Mouse (Mus musculus) neural tube, embryonic 13.5 days (tissue): ENCODE measurements around the gene Baiap2l2. TPM values are rescaled to one million over a fixed set of nuclear protein-coding genes. Genes with fewer than 3 reads are reported as not detected.
A peak's percentile ranks its signal among the peaks of the same experiment; 100 is the strongest.

Source experiments
- ATAC-seq: fragments of 200-750 bp; cut with Nextera tagmentation; 2 replicates; pipeline ENCODE4 v1.8.0; 2017; ENCODE audit warnings: low read depth, mild to moderate bottlenecking, moderate TSS enrichment, moderate library complexity
- H3K27ac ChIP-seq: fragments of 300-500 bp; sonication (generic); replicated peaks from 2 replicates; pipeline ENCODE4 v1.5.1; 2015; ENCODE audit warnings: moderate library complexity, mild to moderate bottlenecking, inconsistent platforms
- H3K27me3 ChIP-seq: fragments of 300-500 bp; sonication (generic); 2 replicates; pipeline ENCODE4 v1.6.1; 2015; ENCODE audit warnings: mild to moderate bottlenecking, inconsistent platforms
- H3K36me3 ChIP-seq: fragments of 300-500 bp; sonication (generic); 2 replicates; pipeline ENCODE4 v1.6.1; 2015; ENCODE audit warnings: mild to moderate bottlenecking, inconsistent platforms
- H3K4me1 ChIP-seq: fragments of 300-500 bp; sonication (generic); replicated peaks from 2 replicates; pipeline ENCODE4 v1.6.1; 2015; ENCODE audit warnings: inconsistent platforms
- H3K4me2 ChIP-seq: fragments of 300-500 bp; sonication (generic); 2 replicates; pipeline ENCODE4 v1.6.1; 2015; ENCODE audit warnings: inconsistent platforms, mild to moderate bottlenecking, moderate library complexity
- H3K4me3 ChIP-seq: fragments of 300-500 bp; sonication (generic); 2 replicates; pipeline ENCODE4 v1.5.1; 2015; ENCODE audit warnings: mild to moderate bottlenecking, inconsistent platforms
- H3K9ac ChIP-seq: fragments of 300-500 bp; sonication (generic); 2 replicates; pipeline ENCODE4 v1.6.1; 2015; ENCODE audit warnings: moderate library complexity, mild to moderate bottlenecking, inconsistent platforms
- H3K9me3 ChIP-seq: fragments of 300-500 bp; sonication (generic); 2 replicates; pipeline ENCODE4 v1.6.1; 2016; ENCODE audit warnings: inconsistent platforms
- WGBS: fragments of 180-500 bp; shearing (Covaris S2); methylation state at CpG from one replicate; pipeline ENCODE4 v1.1.7; 2015; 5-methylcytosine and 5-hydroxymethylcytosine counted together
- polyA plus RNA-seq: library from polyadenylated mRNA; unstranded; fragments of >200 nt; fragmentation: Nextera tagmentation; extraction: Ambion mirVana; gene quantifications from 2 replicates; pipeline ENCODE4 v1.2.1, GENCODE M21; 2015

The Baiap2l2 gene
- polyA plus RNA-seq: 2.7 TPM in 2 replicates

DNA sequence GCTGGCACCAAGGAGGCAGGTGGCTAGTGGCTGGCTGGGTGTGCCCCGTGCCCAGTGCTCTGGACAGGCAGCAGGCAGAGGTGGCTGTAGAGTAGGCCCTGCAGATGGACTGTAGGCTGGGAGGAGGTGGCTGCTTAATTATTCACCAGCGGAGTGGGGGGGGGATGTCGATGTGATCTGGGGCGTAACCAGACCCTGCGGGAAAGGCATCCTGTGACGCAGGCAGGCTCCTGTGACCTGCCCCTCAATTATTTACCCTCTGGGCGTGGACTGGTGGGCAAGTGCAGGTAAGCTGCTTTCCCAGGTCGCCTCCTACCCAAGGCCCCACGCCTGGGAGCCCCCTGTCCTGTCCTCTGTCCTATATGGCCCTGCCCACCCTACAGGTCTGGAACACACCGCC, at the start of gene Baiap2l2:
Gene Baiap2l2 (minus strand): TSS at position 139 of the 400 bp plus-strand sequence.
- no peak for ATAC-seq
- WGBS: 75% methylated on average over 10 of the region's 10 CpGs

DNA sequence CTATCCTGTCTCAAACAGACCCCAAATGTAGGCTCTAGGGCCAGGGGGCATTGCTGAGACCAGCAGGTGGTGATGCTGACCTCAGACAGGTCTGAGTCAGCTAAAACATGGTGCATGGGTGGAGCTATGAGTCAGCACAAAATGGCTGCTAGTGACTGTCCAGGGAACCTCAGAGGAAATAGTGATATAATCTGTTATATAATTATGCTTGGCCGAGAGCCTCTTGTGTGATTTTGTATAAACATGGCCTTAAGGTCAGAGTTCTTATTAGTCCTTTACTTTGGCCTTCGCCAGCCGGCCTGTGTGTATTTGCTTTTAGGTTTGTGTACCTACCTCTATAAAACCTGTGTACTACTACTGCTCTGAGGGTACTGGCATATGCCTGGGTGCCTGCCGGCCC, 48.1 kb upstream of the Baiap2l2 start:
- no peaks in the 10 kb centered on the region for H3K9me3 ChIP-seq
- no peaks in the 10 kb centered on the region; the same call in 1 of the 2 replicates for H3K4me1 ChIP-seq
- no peak overlapping the region for H3K4me3 ChIP-seq
- no peak overlapping the region for H3K27ac ChIP-seq
- no peaks in the 10 kb centered on the region for H3K27me3 ChIP-seq
- no peak for ATAC-seq
- no peaks in the 10 kb centered on the region for H3K36me3 ChIP-seq
- H3K4me2 ChIP-seq: no peak overlapping the region
- WGBS: 82% methylated on average over 4 of the region's 4 CpGs
- H3K9ac ChIP-seq: no peak overlapping the region

More for the DNA sequence above, at the start of gene Baiap2l2:
- no peak within 1 kb of the TSS for H3K4me3 ChIP-seq
- no peak within 1 kb of the TSS for H3K27ac ChIP-seq
- H3K4me2 ChIP-seq: no peak within 1 kb of the TSS
- no peaks in the 10 kb centered on the region for H3K27me3 ChIP-seq
- H3K9me3 ChIP-seq: no peaks in the 10 kb centered on the region
- H3K4me1 ChIP-seq: no peaks in the 10 kb centered on the region
- no peak within 1 kb of the TSS for H3K9ac ChIP-seq
- H3K36me3 ChIP-seq: peaks cover 29% of the 10 kb centered on the region

GRCm38 (mm10) chr15:79330521-79330920, 45.2 kb upstream of the Baiap2l2 start:
- no peaks in the 10 kb centered on the region for H3K27me3 ChIP-seq
- H3K4me2 ChIP-seq: no peak overlapping the region
- no peak overlapping the region for H3K9ac ChIP-seq
- H3K4me3 ChIP-seq: no peak overlapping the region
- no peaks in the 10 kb centered on the region for H3K9me3 ChIP-seq
- no peak for ATAC-seq
- H3K4me1 ChIP-seq: peaks cover 21% of the 10 kb centered on the region
- no peak overlapping the region for H3K27ac ChIP-seq
- H3K36me3 ChIP-seq: no peaks in the 10 kb centered on the region
- WGBS: 77% methylated on average over 4 of the region's 4 CpGs

- H3K36me3 ChIP-seq: no peaks in the 10 kb centered on the region
- ATAC-seq: no peak
- H3K4me2 ChIP-seq: no peak overlapping the region
- no peak overlapping the region for H3K9ac ChIP-seq
- no peaks in the 10 kb centered on the region for H3K9me3 ChIP-seq
- H3K4me1 ChIP-seq: peaks cover 26% of the 10 kb centered on the region
- H3K27me3 ChIP-seq: no peaks in the 10 kb centered on the region
- H3K4me3 ChIP-seq: no peak overlapping the region
- no peak overlapping the region for H3K27ac ChIP-seq
- 89% methylated on average over 6 of the region's 6 CpGs for WGBS
Measured at GRCm38 (mm10) chr15:79329979-79330363, 44.6 kb upstream of the Baiap2l2 start.

- no peak overlapping the region for H3K4me2 ChIP-seq
- H3K27ac ChIP-seq: no peak overlapping the region
- no peaks in the 10 kb centered on the region for H3K36me3 ChIP-seq
- H3K4me1 ChIP-seq: peaks cover 28% of the 10 kb centered on the region
- 97% methylated on average over 6 of the region's 6 CpGs for WGBS
- H3K4me3 ChIP-seq: no peak overlapping the region
- H3K27me3 ChIP-seq: no peaks in the 10 kb centered on the region
- ATAC-seq: no peak
- H3K9ac ChIP-seq: no peak overlapping the region
- no peaks in the 10 kb centered on the region for H3K9me3 ChIP-seq
Measured at GRCm38 (mm10) chr15:79329346-79329978, 44.1 kb upstream of the Baiap2l2 start.

- Histone ChIP-seq H3K9ac (no peak overlapping the region), H3K4me2 (peak overlapping the region; percentile 79), H3K4me3 (no peak overlapping the region), H3K4me1 (peaks cover 28% of the 10 kb centered on the region), H3K27ac (no peak overlapping the region), H3K36me3 (no peaks in the 10 kb centered on the region), H3K27me3 (no peaks in the 10 kb centered on the region), H3K9me3 (no peaks in the 10 kb centered on the region)
- 98% methylated on average over 4 of the region's 4 CpGs for WGBS
- ATAC-seq: no peak
Measured at GRCm38 (mm10) chr15:79328939-79329275, 43.6 kb upstream of the Baiap2l2 start.

GRCm38 (mm10) chr15:79328058-79328938, 43.0 kb upstream of the Baiap2l2 start, which contains the start of gene Pla2g6:
TSS of gene Pla2g6 (minus strand) at chr15:79328390.
- peak; percentile 96 for ATAC-seq
- H3K27ac ChIP-seq: peak within 1 kb of the TSS; percentile 92
- peaks cover 28% of the 10 kb centered on the region for H3K4me1 ChIP-seq
- H3K36me3 ChIP-seq: no peaks in the 10 kb centered on the region
- WGBS: 5% methylated on average over 46 of the region's 46 CpGs
- no peaks in the 10 kb centered on the region for H3K27me3 ChIP-seq
- H3K9ac ChIP-seq: peak within 1 kb of the TSS; percentile 79
- no peaks in the 10 kb centered on the region for H3K9me3 ChIP-seq
- peak within 1 kb of the TSS; percentile 79 for H3K4me2 ChIP-seq
- peak within 1 kb of the TSS; percentile 57 for H3K4me3 ChIP-seq

DNA sequence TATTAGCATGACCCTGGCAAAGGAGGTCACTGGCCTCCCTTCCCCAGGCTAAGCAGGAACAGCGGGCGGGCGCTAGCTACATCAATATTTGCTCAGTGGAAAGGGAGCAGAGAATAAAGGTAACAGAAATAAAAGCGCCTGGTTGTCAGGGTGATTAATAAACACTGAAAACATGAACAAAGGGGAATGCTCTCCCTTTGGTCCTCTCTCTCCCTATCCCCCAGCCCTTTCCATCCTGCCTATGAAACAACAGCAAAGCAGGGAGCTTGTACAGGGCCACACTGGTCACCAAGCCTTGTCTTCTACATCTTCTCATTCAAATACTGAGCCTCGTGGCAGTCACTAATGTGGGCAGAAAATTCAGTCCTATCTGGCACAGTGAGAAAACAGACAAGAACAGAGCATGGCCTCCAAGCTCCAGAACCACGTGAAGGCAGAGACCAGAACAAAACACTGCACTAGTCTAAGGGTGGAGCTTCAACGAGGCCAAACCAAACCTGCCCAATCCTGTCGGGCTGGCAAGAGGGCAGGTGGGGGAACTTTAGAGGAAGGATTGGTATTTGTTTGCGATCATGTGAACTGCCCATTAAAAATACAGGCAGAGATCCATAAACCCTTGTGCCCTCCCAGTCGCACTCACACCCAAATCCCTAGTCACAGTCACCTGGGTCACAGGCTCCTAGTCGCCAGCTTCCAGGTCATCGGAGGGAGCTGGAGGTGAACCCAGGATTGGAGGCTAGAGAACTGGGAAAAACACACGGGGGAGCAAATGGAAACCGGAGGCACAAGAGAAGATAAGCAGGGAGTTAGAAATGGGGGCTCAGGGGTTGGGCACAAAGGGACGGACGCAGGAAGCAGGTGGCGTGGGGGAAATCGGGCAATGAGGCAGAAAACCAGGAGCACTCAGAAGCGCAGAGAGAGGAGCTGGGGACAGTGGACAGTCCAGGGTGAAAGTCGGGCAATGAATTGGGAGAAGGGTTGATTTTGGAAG, 41.9 kb upstream of the Baiap2l2 start:
- peak; percentile 34 for ATAC-seq
- H3K9me3 ChIP-seq: no peaks in the 10 kb centered on the region
- H3K4me3 ChIP-seq: peak overlapping the region; percentile 57
- H3K36me3 ChIP-seq: no peaks in the 10 kb centered on the region
- peak overlapping the region; percentile 79 for H3K4me2 ChIP-seq
- H3K27ac ChIP-seq: peak overlapping the region; percentile 92
- peaks cover 28% of the 10 kb centered on the region for H3K4me1 ChIP-seq
- 5% methylated on average over 20 of the region's 20 CpGs for WGBS
- no peaks in the 10 kb centered on the region for H3K27me3 ChIP-seq
- H3K9ac ChIP-seq: peak overlapping the region; percentile 79

DNA sequence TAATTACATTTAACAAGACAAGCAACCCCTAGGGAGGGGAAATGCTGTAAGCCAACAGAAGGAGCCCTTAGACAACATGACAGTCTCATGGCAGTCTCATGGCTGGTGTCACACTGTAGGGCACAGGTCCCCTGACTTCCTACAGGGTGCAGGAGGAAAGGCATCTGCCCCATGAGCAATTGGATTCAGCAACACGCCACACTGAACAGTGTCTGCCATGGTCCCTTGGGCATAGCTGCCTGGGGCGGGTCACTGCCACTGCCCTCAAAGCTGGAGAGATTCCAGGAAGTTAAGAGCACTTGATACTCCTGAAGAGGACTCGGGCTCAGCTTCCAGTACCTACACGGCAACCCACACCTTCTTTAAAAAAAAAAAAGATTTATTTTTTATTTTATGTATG, 40.9 kb upstream of the Baiap2l2 start:
- 60% methylated on average over 4 of the region's 4 CpGs for WGBS
- Histone ChIP-seq H3K4me1 (peaks cover 28% of the 10 kb centered on the region), H3K4me2 (peak overlapping the region; percentile 79; the same call in 1 of the 2 replicates), H3K4me3 (0 out of 2 replicates have a peak overlapping the region, but pooled peaks have one; percentile 57), H3K27ac (peak overlapping the region; percentile 92), H3K9me3 (no peaks in the 10 kb centered on the region), H3K27me3 (no peaks in the 10 kb centered on the region), H3K36me3 (no peaks in the 10 kb centered on the region), H3K9ac (no peak overlapping the region; the same call in 1 of the 2 replicates)
- ATAC-seq: no peak

DNA sequence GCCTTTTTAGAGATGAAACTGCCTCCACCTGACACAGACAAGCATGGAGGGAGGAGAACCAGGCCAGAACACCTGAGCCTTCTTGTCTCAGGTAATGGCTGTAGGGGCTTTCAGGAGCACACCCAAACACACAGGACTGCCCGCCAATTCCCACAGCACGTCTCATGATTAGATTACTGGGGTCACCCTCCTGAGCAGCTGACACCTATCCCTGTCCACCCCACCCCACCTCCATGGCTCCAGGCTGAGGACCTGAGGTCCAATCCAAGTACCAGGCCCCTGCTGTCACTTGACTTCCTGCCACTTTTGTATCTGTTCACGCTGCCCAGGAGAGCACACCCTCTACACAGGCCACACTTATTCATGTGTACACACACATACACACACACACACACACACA, 40.4 kb upstream of the Baiap2l2 start:
- no peaks in the 10 kb centered on the region for H3K36me3 ChIP-seq
- H3K4me2 ChIP-seq: 0 out of 2 replicates have a peak overlapping the region, but pooled peaks have one; percentile 79
- H3K9me3 ChIP-seq: no peaks in the 10 kb centered on the region
- peak overlapping the region; percentile 45; the same call in 1 of the 2 replicates for H3K9ac ChIP-seq
- 80% methylated on average over 3 of the region's 3 CpGs for WGBS
- no peak overlapping the region for H3K4me3 ChIP-seq
- peak overlapping the region; percentile 38; the same call in 1 of the 2 replicates for H3K27ac ChIP-seq
- peaks cover 28% of the 10 kb centered on the region for H3K4me1 ChIP-seq
- no peaks in the 10 kb centered on the region for H3K27me3 ChIP-seq
- ATAC-seq: no peak

DNA sequence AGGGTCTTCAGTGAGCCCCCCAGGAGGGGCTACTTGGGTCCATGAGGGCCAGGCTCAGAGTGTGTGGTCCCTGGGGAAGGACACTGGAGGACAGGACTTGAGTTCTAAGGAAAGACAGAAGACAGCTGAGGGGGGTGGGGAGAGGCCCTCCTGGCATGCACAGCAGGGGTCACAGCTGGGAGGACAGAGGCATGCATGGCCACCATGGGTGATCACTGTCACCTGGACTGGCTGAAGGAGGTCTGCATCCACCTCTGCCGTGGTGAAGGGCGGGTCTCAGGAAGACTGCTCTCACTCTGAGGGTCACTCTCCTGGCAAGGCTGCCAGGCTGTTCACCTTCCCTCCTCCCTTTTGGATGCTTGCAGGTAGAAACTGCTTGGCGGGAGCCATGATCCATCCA, 39.0 kb upstream of the Baiap2l2 start:
- Histone ChIP-seq H3K27me3 (no peaks in the 10 kb centered on the region), H3K4me3 (no peak overlapping the region), H3K27ac (0 out of 2 replicates have a peak overlapping the region, but pooled peaks have one; percentile 15), H3K9ac (no peak overlapping the region), H3K9me3 (no peaks in the 10 kb centered on the region), H3K4me1 (peaks cover 28% of the 10 kb centered on the region), H3K36me3 (no peaks in the 10 kb centered on the region), H3K4me2 (no peak overlapping the region)
- ATAC-seq: no peak
- WGBS: 88% methylated on average over 3 of the region's 3 CpGs
